In the genomic region with DNA sequence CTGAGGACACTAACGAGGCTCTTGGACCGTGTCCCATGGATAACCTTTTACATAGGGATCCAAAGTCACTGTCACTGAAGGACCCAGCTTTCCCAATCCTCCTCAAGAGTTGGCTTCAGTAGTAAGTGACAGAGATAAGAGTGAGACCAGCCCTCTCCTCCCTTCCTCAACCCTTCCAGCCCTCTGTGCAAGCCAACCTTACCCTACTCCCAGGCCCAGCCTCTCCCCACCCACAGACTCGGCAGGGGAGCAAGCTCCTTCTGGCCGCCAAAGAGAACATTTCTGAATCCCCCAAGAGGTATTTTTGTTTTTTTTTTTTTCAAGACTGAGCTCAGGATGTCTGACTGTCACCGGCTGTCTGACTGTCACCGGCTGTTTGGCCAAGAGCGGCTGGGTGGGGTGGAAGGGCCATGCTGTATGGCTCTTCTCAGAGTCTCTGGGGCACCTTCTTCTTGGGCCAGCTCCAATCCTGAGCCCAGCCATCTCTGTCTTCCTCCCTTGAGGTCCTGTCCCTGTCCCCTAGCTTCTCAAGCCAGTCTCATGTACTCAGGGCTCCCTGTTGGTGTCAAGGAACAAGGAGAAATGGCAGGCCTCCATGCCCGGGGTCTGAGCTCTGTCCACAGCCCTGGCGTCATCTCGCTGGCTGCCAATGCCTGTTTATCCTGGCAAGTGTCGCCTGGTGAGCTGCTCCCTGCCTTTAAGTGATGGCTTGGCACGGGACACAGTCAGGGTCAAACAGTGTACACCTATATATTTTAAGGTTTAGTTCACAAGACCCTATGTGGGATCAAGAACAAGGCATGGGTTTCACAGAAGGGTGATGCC, we compare ENCODE assay signal across 20 mouse cellular contexts.
A peak's percentile ranks its signal among the peaks of the same experiment; 100 is the strongest.
DNase-seq lines count a peak whose midpoint lies in the region; ATAC-seq and TF ChIP-seq lines count a peak whose summit lies in the region.
"Had no signal": no experiment of that assay in that cellular context is flagged by ENCODE, and none has a peak within 500 bp of the region (broad histone marks: within the 10 kb centered on the region; RNA-seq: fewer than 3 reads in every experiment).

No protein-coding gene starts in this region.

- no peak overlapping the region for H3K4me3 ChIP-seq in heart, adult 2 months
- H3K4me3 ChIP-seq in heart, embryonic 13.5 days, result no peak overlapping the region
- H3K4me3 ChIP-seq in kidney, embryonic 14.5 days (ENCODE audit: low read length), result no peak overlapping the region
- H3K4me3 ChIP-seq: embryonic facial prominence, embryonic 15.5 days; limb, embryonic 12.5 days; liver, embryonic 12.5 days had no signal

- no peaks in the 10 kb centered on the region for H3K36me3 ChIP-seq in heart, adult 2 months (ENCODE audit: control insufficient read depth, insufficient read depth, low read length)
- H3K36me3 ChIP-seq in heart, embryonic 13.5 days, result peaks cover 5% of the 10 kb centered on the region; the same call in 1 of the 2 replicates
- H3K36me3 ChIP-seq in kidney, embryonic 14.5 days (ENCODE audit: control insufficient read depth, insufficient read depth, low read length), result no peaks in the 10 kb centered on the region
- H3K36me3 ChIP-seq: embryonic facial prominence, embryonic 15.5 days; liver, embryonic 12.5 days had no signal

- no peaks in the 10 kb centered on the region for H3K79me2 ChIP-seq in heart, adult 2 months (replicated peaks; ENCODE audit: control insufficient read depth, insufficient read depth, low read length)

- H3K9ac ChIP-seq in heart, adult 2 months (ENCODE audit: low read depth, low read length), result no peak overlapping the region
- H3K9ac ChIP-seq in heart, embryonic 13.5 days, result no peak overlapping the region
- no peak overlapping the region for H3K9ac ChIP-seq in kidney, embryonic 14.5 days (ENCODE audit: low read depth, low read length)
- H3K9ac ChIP-seq: embryonic facial prominence, embryonic 15.5 days; limb, embryonic 12.5 days; liver, embryonic 12.5 days had no signal

- peak overlapping the region; percentile 59 for H3K27ac ChIP-seq in heart, adult 2 months
- H3K27ac ChIP-seq in heart, embryonic 13.5 days (replicated peaks), result peak overlapping the region; percentile 61
- H3K27ac ChIP-seq in kidney, embryonic 14.5 days (ENCODE audit: low read depth, low read length), result no peak overlapping the region
- H3K27ac ChIP-seq: embryonic facial prominence, embryonic 15.5 days; limb, embryonic 12.5 days; liver, embryonic 12.5 days had no signal

- no peak for ATAC-seq in heart, embryonic 13.5 days (ENCODE audit: extremely low read depth, insufficient number of reproducible peaks, low FRiP score, low TSS enrichment)
- no peak for ATAC-seq in kidney, embryonic 14.5 days (ENCODE audit: low FRiP score, low TSS enrichment)
- ATAC-seq: liver, embryonic 12.5 days had no signal

- H3K4me1 ChIP-seq in heart, adult 2 months (ENCODE audit: control insufficient read depth, insufficient read depth, low read length), result peaks cover 17% of the 10 kb centered on the region
- peaks cover 82% of the 10 kb centered on the region for H3K4me1 ChIP-seq in heart, embryonic 13.5 days
- H3K4me1 ChIP-seq in kidney, embryonic 14.5 days (ENCODE audit: control insufficient read depth, insufficient read depth, low read length), result peaks cover 16% of the 10 kb centered on the region
- H3K4me1 ChIP-seq: liver, embryonic 12.5 days had no signal

- 55% methylated on average over 12 of the region's 12 CpGs for WGBS in heart, adult 2 months
- WGBS in heart, embryonic 13.5 days, result 57% methylated on average over 12 of the region's 12 CpGs
- 79% methylated on average over 12 of the region's 12 CpGs for WGBS in kidney, embryonic 14.5 days

- no peaks in the 10 kb centered on the region for H3K9me3 ChIP-seq in heart, embryonic 13.5 days
- H3K9me3 ChIP-seq in kidney, embryonic 14.5 days (ENCODE audit: control insufficient read depth, low read length), result no peaks in the 10 kb centered on the region
- H3K9me3 ChIP-seq: embryonic facial prominence, embryonic 15.5 days; limb, embryonic 12.5 days; liver, embryonic 12.5 days had no signal

- TF ChIP-seq POLR2A in heart, adult 2 months (IDR thresholded peaks at IDR 0.05; ENCODE audit: insufficient read depth, low read depth, low read length), result no peak

- TF ChIP-seq EP300 in heart, adult 2 months (IDR thresholded peaks at IDR 0.05; ENCODE audit: insufficient read depth, low read depth, low read length), result no peak

- DNase-seq in heart, adult 2 months, result peak in 1 of 2 experiments; percentile 73
- DNase-seq in heart, adult 8-10 months (ENCODE audit: low spot score), result no peak
- DNase-seq in adipocyte (ENCODE audit: low spot score), result peak; percentile 90
- DNase-seq in heart, postnatal 25 days (ENCODE audit: low spot score), result peak; percentile 62
- no peak for DNase-seq in urinary bladder, postnatal 14 days (ENCODE audit: low spot score)
- no peak for DNase-seq in frontal cortex, postnatal 10 days (ENCODE audit: low spot score in 2 of 2)
- DNase-seq: adrenal gland, postnatal 36 days; cerebellum, adult 18-20 months; cerebellum, postnatal 36 days; gastrocnemius, postnatal 14 days; kidney, adult 11 months; kidney, postnatal 10 days; lung, adult 2 months; thymus, postnatal 14 days had no signal

- intact Hi-C loops in heart, adult 2 months (cut with DNase I), result no loop called here
- intact Hi-C loops in heart, postnatal 25 days (cut with DNase I), result no loop called here

- H3K4me2 ChIP-seq in heart, embryonic 13.5 days, result no peak overlapping the region
- H3K4me2 ChIP-seq in kidney, embryonic 14.5 days (replicated peaks; ENCODE audit: low read depth, low read length), result no peak overlapping the region
- H3K4me2 ChIP-seq: embryonic facial prominence, embryonic 15.5 days; limb, embryonic 12.5 days; liver, embryonic 12.5 days; midbrain, embryonic 11.5 days had no signal

- H3K27me3 ChIP-seq in heart, adult 2 months (ENCODE audit: control insufficient read depth, insufficient read depth, low read length), result no peaks in the 10 kb centered on the region
- no peaks in the 10 kb centered on the region for H3K27me3 ChIP-seq in heart, embryonic 13.5 days (replicated peaks)
- no peaks in the 10 kb centered on the region for H3K27me3 ChIP-seq in kidney, embryonic 14.5 days (ENCODE audit: control insufficient read depth, insufficient read depth, low read length)
- H3K27me3 ChIP-seq: embryonic facial prominence, embryonic 15.5 days; limb, embryonic 12.5 days; liver, embryonic 12.5 days had no signal

- TF ChIP-seq CTCF in heart, adult 2 months (IDR thresholded peaks at IDR 0.05), result no peak

Comparison
In these comparisons a context has a peak if more than half of its experiments do, and no peak if none do; other contexts are left out.
1. DNase-seq: peak in adipocyte (single experiment) and heart, postnatal 25 days (single experiment); none in heart, adult 8-10 months (single experiment), urinary bladder, postnatal 14 days (single experiment) and frontal cortex, postnatal 10 days (0 of 2).